Mouse (Mus musculus) gastrocnemius, adult 18-20 months (tissue): Measurements from ENCODE around the gene Pabpc4. TPM values are rescaled to one million over a fixed set of nuclear protein-coding genes. Genes with fewer than 3 reads are reported as not detected.
"Not testable (repeated sequence)": the region's sequence is repeated elsewhere in the genome, so short reads cannot be mapped to it uniquely, and the experiment has no call there.

ENCODE experiments used
- DNase-seq: peaks from one replicate; pipeline ENCODE4 v3.0.0; 2021; ENCODE audit warnings: low spot score
- total RNA-seq, 2 experiments: library from RNA; stranded (reverse); gene quantifications; 2 replicates each; pipeline ENCODE4 v1.2.3; 2021

Pabpc4 gene
- total RNA-seq, 2 experiments from 2014 or later: 307 to 316 TPM

GRCm38 (mm10) chr4:123247147-123247880 is 14.8 kb upstream of the Pabpc4 start:
- peak; percentile 61 for DNase-seq

DNA sequence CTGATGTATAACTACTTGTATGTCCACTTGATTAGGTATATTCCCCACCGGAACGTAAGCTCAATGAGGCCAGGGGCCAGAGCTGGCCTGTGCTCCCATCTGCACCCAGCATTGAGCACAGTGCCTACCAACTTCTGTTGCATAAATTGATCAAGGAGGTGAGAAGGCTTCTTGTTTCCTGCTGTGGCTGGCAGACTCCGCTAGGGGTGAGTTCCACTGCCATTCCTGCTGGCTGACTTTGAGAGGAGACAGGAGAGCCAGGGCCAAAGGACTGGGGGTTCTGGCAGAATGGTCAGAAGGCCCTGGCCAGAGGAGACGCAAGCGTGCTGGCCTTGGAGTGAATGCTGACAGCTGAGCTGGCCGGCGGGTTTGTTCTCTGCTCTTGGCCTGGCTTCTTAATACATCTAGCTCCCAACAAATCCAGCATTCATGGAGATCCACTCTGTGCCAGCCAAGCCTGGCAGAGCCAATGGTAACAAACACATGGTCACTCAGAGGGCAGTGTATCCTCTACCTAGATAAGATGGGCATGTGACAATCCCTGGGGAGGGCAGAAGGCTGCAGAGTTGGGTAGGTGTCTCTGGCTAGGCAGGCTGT is 13.1 kb upstream of the Pabpc4 start:
- DNase-seq: peak; percentile 92

DNA sequence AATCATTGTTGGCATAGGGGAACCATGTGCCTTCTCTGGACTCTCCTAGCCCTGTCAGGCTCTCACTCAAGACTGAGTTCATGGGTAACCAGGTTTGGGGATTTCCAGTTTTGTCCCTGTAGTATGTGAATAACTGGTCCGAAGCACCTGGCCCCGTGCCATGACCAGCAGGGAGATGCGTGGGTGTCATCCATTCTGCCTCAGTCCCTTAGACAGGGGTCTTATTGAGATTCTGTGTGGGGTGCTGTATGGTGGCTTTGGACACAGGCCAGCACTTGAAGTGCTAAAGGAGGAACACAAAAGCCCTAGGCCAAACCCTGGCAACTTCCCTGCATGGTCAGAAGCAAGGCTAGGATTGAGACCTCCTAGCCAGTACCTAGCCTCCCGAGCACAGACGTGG is 9.9 kb upstream of the Pabpc4 start:
- DNase-seq: no peak

GRCm38 (mm10) chr4:123254617-123255016 is 7.5 kb upstream of the Pabpc4 start:
- peak; percentile 64 for DNase-seq

GRCm38 (mm10) chr4:123260071-123260746 is 1.9 kb upstream of the Pabpc4 start:
- DNase-seq: no peak

DNA sequence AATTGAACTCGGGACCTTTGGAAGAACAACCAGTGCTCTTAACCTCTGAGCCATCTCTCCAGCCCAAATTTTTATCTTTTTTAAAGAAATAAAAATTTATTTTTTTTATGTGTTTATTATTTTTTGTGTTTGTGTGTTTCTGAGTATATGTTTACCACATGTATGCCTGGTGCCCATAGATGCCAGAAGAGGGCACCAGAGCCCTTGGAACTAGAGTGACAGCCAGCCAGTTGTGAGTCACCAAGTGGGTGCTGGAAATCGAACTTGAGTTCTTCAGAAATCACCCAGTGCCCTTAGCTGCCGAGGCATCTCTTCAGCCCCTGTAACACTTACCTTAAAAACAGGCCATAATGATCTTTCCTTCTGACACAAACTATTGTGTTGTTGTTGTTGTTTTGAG is 8.9 kb downstream of the Pabpc4 start:
- DNase-seq: no peak

DNA sequence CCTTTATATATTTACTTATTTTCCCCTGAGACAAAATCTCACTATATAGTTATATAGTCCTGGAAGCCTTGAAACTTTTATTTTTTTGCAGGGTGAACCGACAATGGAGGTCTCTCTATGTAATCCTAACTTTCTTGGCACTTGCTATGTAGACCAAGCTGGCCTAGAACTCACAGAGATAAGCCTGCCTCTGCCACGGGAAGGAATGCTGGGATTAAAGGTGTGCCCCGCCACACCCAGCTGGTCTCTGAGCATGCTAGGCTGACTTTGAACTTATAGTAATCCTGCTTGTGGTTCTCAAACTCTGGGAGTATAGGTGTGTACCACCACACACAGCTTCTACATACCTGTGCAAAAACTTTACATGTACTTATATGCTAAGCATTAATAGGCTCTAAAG is 18.0 kb downstream of the Pabpc4 start:
- no peak for DNase-seq

DNA sequence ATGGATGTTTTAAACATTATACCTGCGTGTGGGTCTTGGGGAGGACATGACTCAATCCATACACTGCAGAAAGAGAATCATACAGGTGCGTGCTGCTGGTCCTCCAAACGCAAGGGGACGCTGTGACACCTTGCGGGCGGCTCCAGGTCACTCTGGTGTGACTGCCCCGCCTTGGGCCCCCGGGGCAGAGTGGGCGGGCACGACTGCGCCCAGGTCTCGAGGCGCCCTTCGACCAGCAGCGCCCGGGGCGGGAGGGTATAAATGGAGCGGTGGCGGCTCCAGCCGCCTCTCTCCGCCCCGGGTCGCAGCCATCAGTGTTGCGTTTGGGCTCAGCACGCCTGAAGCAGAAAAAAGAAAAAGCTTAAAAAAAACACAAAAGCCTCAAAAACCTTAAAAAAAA is 20.3 kb downstream of the Pabpc4 start:
- DNase-seq: peak; percentile 90

- DNase-seq: peak; percentile 60
Measured at GRCm38 (mm10) chr4:123282915-123283674, 20.9 kb downstream of the Pabpc4 start.

DNA sequence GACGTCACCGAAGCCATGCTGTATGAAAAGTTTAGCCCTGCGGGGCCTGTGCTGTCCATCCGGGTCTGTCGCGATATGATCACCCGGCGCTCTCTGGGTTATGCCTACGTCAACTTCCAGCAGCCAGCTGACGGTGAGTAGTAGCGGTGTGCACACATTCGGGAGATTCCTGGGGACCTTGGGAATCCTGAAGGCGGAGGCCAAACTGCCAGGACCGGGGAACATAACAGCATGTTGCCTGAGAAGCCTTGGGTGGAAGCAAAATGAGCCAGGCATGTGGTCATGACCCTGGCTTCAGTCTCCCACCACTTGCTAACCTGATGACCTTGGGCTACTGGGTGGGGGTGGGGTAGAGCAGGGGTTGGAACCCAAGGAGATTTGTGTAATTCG is 21.5 kb downstream of the Pabpc4 start:
- DNase-seq: peak; percentile 50

GRCm38 (mm10) chr4:123284731-123285624 is 22.8 kb downstream of the Pabpc4 start:
- no peak for DNase-seq

DNA sequence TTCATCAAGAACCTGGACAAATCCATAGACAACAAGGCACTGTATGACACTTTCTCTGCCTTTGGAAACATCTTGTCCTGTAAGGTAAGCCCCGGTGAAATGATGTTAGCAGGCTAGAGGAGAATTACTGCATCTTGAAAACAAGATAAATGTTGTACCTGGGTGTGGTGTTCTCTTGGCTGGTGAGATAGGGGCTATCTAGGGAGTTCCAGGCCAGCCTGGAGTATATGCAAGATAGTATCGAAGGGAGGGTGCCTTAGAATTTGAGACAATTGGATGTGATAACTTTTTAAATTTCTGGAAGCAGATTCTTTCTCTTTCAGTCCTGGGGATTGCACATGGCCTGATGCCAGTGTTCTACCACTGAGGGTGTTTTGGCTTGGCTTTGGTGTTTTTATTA is 24.6 kb downstream of the Pabpc4 start:
- no peak for DNase-seq

GRCm38 (mm10) chr4:123289038-123289437 is 26.9 kb downstream of the Pabpc4 start:
- DNase-seq: no peak

GRCm38 (mm10) chr4:123292390-123292789 is 30.2 kb downstream of the Pabpc4 start:
- DNase-seq: no peak

DNA sequence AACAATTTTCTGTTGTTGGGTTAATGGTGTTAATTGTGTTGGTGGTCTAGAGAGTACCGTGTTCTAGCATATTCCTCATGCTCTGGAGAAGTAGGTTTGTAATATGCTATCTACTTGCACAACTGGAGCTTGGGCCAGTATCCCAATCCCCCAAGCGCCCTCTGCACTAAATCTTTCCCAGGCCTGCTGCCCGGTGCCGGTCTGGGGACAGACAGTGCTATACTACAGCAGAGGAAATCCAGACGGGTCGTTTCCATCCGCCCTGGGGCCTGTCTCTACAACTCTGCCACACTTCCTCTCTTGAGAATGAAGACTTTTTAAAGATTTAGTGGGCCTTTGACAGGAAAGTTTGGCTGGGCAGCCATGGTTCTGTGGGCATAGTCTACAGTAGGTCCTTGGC is 30.8 kb downstream of the Pabpc4 start:
- DNase-seq: no peak

DNA sequence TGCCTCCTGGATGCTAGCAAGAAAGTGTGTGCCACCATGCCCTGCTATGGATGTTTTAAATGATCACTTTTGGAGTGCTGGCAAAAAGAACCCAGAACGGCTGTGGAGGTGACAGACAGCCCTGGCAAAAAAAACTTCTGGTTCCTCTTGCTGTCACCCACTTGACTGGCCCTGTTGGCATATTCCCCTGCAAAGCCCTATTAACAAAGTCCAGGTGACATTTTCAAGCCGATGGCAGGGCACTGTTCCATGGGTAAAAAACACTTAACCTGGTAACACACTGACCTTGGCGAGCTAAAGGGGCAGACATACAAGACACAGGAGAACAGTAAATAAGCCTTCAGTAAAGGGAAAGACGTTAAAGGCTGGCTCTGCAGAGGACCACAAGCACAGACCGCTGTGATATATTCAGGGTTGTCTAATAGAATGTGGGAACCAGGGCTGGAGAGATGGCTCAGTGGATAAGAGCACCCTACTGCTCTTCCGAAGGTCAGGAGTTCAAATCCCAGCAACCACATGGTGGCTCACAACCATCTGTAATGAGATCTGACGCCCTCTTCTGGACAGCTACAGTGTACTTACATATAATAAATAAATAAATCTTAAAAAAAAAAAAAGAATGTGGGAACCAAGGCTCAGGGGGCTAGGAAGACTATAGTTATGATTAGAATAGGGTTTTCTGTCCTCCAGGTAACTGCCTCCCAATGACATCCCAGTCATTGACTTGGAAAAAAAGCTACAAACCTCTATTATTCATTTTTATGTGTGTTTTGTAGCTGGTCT is 31.7 kb downstream of the Pabpc4 start:
- no peak for DNase-seq

GRCm38 (mm10) chr4:123295026-123295425 is 32.9 kb downstream of the Pabpc4 start:
- DNase-seq: not testable (repeated sequence)

GRCm38 (mm10) chr4:123295516-123296147 is 33.5 kb downstream of the Pabpc4 start:
- DNase-seq: peak; percentile 56

- DNase-seq: no peak
Measured at GRCm38 (mm10) chr4:123296148-123296534, 34.0 kb downstream of the Pabpc4 start.
